Mouse (Mus musculus): ENCODE data around the gene Plcb2. TPM values are rescaled to one million over a fixed set of nuclear protein-coding genes. Genes with fewer than 3 reads are reported as not detected.

The Plcb2 gene
- total and polyA plus RNA-seq, 3 experiments: 6.4 to 21.2 TPM; not detected in 1

DNA sequence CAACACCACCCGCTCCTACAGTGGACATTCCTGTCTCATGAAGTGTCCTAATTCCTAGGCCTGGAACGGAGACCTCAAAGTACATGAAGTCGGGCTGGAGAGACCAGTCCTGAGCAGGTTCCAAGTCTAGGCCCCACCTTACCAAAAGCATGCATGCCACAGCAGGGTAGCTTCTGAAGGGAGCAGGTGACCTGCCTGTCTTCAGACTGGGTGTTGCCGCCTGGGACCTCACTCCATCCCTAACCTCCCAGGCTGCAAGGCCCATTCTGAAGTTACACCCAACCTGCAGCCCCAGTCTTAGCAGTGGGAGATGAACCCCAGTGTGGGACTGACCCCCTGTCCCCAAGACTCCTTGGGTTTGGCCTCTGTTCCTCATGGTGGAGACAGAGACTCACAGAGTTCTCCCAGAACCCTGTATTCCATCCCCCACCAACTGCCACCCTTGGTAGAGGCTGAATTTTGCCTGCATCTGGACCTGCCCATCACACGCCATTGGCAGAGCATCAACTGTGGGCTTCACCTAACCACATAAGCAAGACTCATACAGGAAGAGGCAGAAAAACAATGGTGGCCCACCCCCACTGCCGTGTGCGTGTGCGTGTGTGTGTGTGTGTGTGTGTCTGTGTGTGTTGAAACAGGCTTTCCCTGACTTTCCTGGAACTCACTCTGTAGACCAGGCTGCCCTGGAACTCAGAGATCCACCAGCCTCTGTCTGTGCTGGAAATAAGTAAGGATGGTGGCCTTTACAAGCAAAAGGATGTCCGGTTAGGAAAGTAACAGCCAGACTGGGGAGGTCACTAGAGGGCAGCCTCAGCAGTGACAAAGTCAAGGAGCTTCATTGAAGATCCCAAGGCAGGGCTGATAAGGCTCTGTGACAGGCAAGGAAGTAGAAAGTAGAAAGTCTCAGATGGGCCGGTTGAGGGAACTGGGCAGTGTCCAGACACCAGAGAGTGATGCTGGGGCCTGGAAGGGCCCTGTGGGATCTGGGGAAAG lies 38.1 kb upstream of the Plcb2 start:
- Histone ChIP-seq H3K27me3 (ENCODE audit: control insufficient read depth in 1 of 2, insufficient read depth in 2 of 2, low read length in 2 of 2) (no peaks in the 10 kb centered on the region), H3K4me1 (ENCODE audit: control insufficient read depth in 1 of 2, insufficient read depth in 2 of 2, low read length in 2 of 2) (peaks cover 3 to 19% of the 10 kb centered on the region in 2 experiments; a peak in 3 of 4 replicates), H3K9me3 (replicated peaks; ENCODE audit: insufficient read depth, low read length) (no peaks in the 10 kb centered on the region), H3K79me2 (ENCODE audit: control insufficient read depth, insufficient read depth, low read length, poor library complexity) (peaks cover 3% of the 10 kb centered on the region), H3K9ac (ENCODE audit: control insufficient read depth, low read depth, low read length, poor library complexity, severe bottlenecking) (no peak overlapping the region), H3K36me3 (ENCODE audit: control insufficient read depth in 1 of 2, insufficient read depth in 2 of 2, low read length in 2 of 2) (peaks cover 0 to 6% of the 10 kb centered on the region in 2 experiments; a peak in 2 of 4 replicates), H3K27ac (ENCODE audit: control insufficient read depth, low read depth, low read length) (no peak overlapping the region), H3K4me3 (ENCODE audit: control insufficient read depth in 1 of 2, insufficient read depth in 1 of 2, low read depth in 2 of 2, low read length in 2 of 2) (no peak overlapping the region)
- DNase-seq (ENCODE audit: low read depth, low spot score): peak; percentile 61
- no peak for TF ChIP-seq POLR2AphosphoS2 (IDR thresholded peaks at IDR 0.05; ENCODE audit: low read length)
- no peak for TF ChIP-seq GABPA (IDR thresholded peaks at IDR 0.05; ENCODE audit: low read depth, low read length)
- no peak for TF ChIP-seq MEF2A (IDR thresholded peaks at IDR 0.05; ENCODE audit: extremely low read depth, insufficient replicate concordance, low read depth, low read length, poor library complexity, severe bottlenecking)
- peak; percentile 35 to 75 (median 55) for TF ChIP-seq CTCF (IDR thresholded peaks at IDR 0.05 in 2 of 3, conservative IDR thresholded peaks at IDR 0.05 in 1 of 3; ENCODE audit: control insufficient read depth in 1 of 3, insufficient read depth in 1 of 3, low read depth in 2 of 3, low read length in 3 of 3, poor library complexity in 1 of 3, severe bottlenecking in 1 of 3)
- peak; percentile 86 for TF ChIP-seq ZC3H11A (IDR thresholded peaks at IDR 0.05; ENCODE audit: low read depth, low read length)
- no peak for TF ChIP-seq USF1 (IDR thresholded peaks at IDR 0.05; ENCODE audit: low read depth, low read length)
- no peak for TF ChIP-seq CHD2 (IDR thresholded peaks at IDR 0.05; ENCODE audit: low read length)
- TF ChIP-seq ELF1 (IDR thresholded peaks at IDR 0.05; ENCODE audit: low read depth, low read length): no peak
- TF ChIP-seq TBP (IDR thresholded peaks at IDR 0.05; ENCODE audit: low read depth, low read length): no peak
- TF ChIP-seq ZNF384 (IDR thresholded peaks at IDR 0.05; ENCODE audit: low read depth, low read length): no peak
- no peak for TF ChIP-seq ZMIZ1 (IDR thresholded peaks at IDR 0.05; ENCODE audit: low read depth, low read length)
- TF ChIP-seq MYB (IDR thresholded peaks at IDR 0.05; ENCODE audit: low read depth, low read length): no peak
- no peak for TF ChIP-seq RCOR1 (IDR thresholded peaks at IDR 0.05; ENCODE audit: low read depth, low read length)
- no peak for TF ChIP-seq NRF1 (IDR thresholded peaks at IDR 0.05; ENCODE audit: insufficient read depth, low read depth, low read length, poor library complexity, severe bottlenecking)
- no peak for TF ChIP-seq POLR2A (IDR thresholded peaks at IDR 0.05; ENCODE audit: control insufficient read depth in 1 of 2, insufficient read depth in 1 of 2, low read depth in 1 of 2, low read length in 2 of 2, poor library complexity in 1 of 2)
- TF ChIP-seq HCFC1 (IDR thresholded peaks at IDR 0.05; ENCODE audit: low read depth, low read length): no peak
- TF ChIP-seq RAD21 (IDR thresholded peaks at IDR 0.05; ENCODE audit: low read depth, low read length): peak; percentile 78
- TF ChIP-seq MAZ (IDR thresholded peaks at IDR 0.05; ENCODE audit: low read depth, low read length): 0 out of 2 replicates have a peak, but pooled peaks have one; percentile 23
- no peak for TF ChIP-seq POLR2AphosphoS5 (IDR thresholded peaks at IDR 0.05; ENCODE audit: borderline replicate concordance, low read depth, low read length)
- 0 out of 4 replicates have a peak, but pooled peaks of 1 of the 2 experiments have one; percentile 19 for TF ChIP-seq EP300 (IDR thresholded peaks at IDR 0.05; ENCODE audit: low read depth in 1 of 2, low read length in 2 of 2)
- TF ChIP-seq KAT2A (conservative IDR thresholded peaks at IDR 0.05; ENCODE audit: low read depth, low read length): no peak
- TF ChIP-seq E2F4 (IDR thresholded peaks at IDR 0.05; ENCODE audit: borderline replicate concordance, low read depth, low read length): no peak
- no peak for TF ChIP-seq TAL1 (IDR thresholded peaks at IDR 0.05; ENCODE audit: low read length)
- no peak for TF ChIP-seq USF2 (IDR thresholded peaks at IDR 0.05; ENCODE audit: borderline replicate concordance in 1 of 2, insufficient read depth in 1 of 2, low read depth in 1 of 2, low read length in 2 of 2)
- peak; percentile 62 for TF ChIP-seq SIN3A (IDR thresholded peaks at IDR 0.05; ENCODE audit: low read length)
- TF ChIP-seq GATA1 (IDR thresholded peaks at IDR 0.05; ENCODE audit: low read depth, low read length): peak; percentile 64
- no peak for TF ChIP-seq NELFE (IDR thresholded peaks at IDR 0.05; ENCODE audit: low read depth, low read length)
- no peak for TF ChIP-seq JUND (IDR thresholded peaks at IDR 0.05; ENCODE audit: low read depth, low read length)
- TF ChIP-seq MAX (IDR thresholded peaks at IDR 0.05; ENCODE audit: low read length): no peak
- TF ChIP-seq MAFK (IDR thresholded peaks at IDR 0.05; ENCODE audit: borderline replicate concordance, low read depth, low read length): no peak
- TF ChIP-seq CHD1 (IDR thresholded peaks at IDR 0.05; ENCODE audit: low read depth, low read length): no peak
- TF ChIP-seq ZKSCAN1 (IDR thresholded peaks at IDR 0.05; ENCODE audit: low read depth, low read length): no peak
- TF ChIP-seq UBTF (IDR thresholded peaks at IDR 0.05; ENCODE audit: borderline replicate concordance, insufficient read depth, low read depth, low read length): no peak
- 0 out of 2 replicates have a peak, but pooled peaks have one; percentile 20 for TF ChIP-seq MXI1 (IDR thresholded peaks at IDR 0.05; ENCODE audit: low read depth, low read length)
- TF ChIP-seq SMC3 (IDR thresholded peaks at IDR 0.05; ENCODE audit: low read depth, low read length): peak; percentile 89

All from MEL (cell line).